Mouse (Mus musculus): ENCODE data around the gene Sbf1. TPM values are rescaled to one million over a fixed set of nuclear protein-coding genes. Genes with fewer than 3 reads are reported as not detected.
A peak's percentile ranks its signal among the peaks of the same experiment; 100 is the strongest.

Sbf1 gene
- polyA plus RNA-seq, 1 experiment from 2014 or later, result 88.7 TPM

DNA sequence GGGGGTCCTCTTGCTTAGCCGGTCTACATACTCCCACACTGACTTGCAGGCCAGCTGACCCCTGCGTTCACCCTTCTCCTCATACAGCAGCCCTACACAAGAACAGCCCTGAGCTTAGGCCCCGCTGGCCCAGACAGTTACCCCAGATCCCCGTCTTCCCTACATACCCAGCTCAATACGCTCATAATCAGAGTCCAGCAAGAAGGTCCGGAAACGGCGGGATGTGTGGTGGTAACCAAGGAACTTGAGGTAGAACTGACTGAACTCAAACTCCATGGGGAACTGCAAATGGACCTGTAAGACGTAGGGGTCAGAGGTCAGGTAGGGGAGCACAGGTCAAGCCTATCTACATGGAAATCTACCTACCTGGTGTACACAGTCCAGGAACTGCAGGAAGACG, 21.3 kb downstream of the Sbf1 start:
- H3K9me3 ChIP-seq, result no peaks in the 10 kb centered on the region
- WGBS, result 96% methylated on average over 10 of the region's 10 CpGs
- H3K4me3 ChIP-seq (replicated peaks), result no peak overlapping the region
- no peak overlapping the region for H3K27ac ChIP-seq
- H3K9ac ChIP-seq (replicated peaks), result no peak overlapping the region
- ATAC-seq, result no peak
- H3K27me3 ChIP-seq, result no peaks in the 10 kb centered on the region
- H3K4me2 ChIP-seq (replicated peaks), result no peak overlapping the region
- H3K4me1 ChIP-seq (replicated peaks), result no peaks in the 10 kb centered on the region
- peaks cover 94% of the 10 kb centered on the region for H3K36me3 ChIP-seq

DNA sequence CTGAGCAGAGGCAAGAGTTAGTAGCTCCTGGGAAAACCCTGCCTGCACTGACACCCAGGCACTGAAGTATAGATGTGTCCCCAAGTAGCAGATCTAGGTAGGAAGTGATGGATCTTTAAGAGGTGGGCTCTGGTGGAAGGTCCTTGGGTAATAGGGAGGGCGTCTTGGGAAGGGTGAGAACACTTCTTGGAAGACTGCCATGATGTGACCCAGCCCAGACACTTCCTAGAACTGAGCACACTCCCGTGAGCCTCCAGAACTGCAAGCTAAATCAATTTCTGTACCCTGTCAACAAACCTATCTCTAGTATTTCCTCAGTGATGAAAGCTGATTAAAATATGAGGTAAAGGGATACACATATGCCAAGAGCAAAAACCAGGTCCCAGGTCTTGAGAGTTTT, 22.3 kb downstream of the Sbf1 start:
- H3K9me3 ChIP-seq, result no peaks in the 10 kb centered on the region

DNA sequence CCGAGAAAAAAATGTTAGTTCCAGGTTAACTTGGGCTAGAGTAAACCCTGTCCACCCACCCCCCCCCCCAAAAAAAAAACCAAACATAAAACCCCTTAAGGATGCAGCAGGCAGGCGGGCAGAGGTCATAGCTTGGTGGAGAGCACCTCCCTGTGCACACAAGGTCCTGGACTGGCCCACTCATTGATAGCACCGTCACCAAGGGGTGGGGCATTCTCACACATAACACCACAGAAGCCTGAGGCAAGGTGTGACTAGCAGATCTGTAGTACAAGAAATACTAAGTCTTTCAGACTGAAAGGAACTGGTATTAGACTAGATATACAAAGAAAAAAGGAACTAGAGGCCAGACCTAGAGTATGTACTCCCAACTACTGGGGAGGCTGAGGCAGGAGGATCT, 23.6 kb downstream of the Sbf1 start:
- no peak overlapping the region for H3K4me3 ChIP-seq (replicated peaks)
- no peak overlapping the region for H3K4me2 ChIP-seq (replicated peaks)
- H3K9me3 ChIP-seq, result no peaks in the 10 kb centered on the region
- H3K27me3 ChIP-seq, result no peaks in the 10 kb centered on the region
- no peak overlapping the region for H3K9ac ChIP-seq (replicated peaks)
- no peak overlapping the region for H3K27ac ChIP-seq
- no peak for ATAC-seq
- no peaks in the 10 kb centered on the region for H3K4me1 ChIP-seq (replicated peaks)
- peaks cover 98% of the 10 kb centered on the region for H3K36me3 ChIP-seq
- WGBS, result 94% methylated on average over 3 of the region's 3 CpGs

More for the DNA sequence above, 22.3 kb downstream of the Sbf1 start:
- H3K4me1 ChIP-seq (replicated peaks), result no peaks in the 10 kb centered on the region
- H3K27ac ChIP-seq, result no peak overlapping the region
- H3K9ac ChIP-seq (replicated peaks), result no peak overlapping the region
- no peaks in the 10 kb centered on the region for H3K27me3 ChIP-seq
- H3K4me3 ChIP-seq (replicated peaks), result no peak overlapping the region
- ATAC-seq, result no peak
- WGBS, result 90% methylated on average over 2 of the region's 2 CpGs
- H3K4me2 ChIP-seq (replicated peaks), result no peak overlapping the region
- H3K36me3 ChIP-seq, result peaks cover 98% of the 10 kb centered on the region

- Histone ChIP-seq H3K9ac (replicated peaks) (no peak overlapping the region), H3K4me3 (replicated peaks) (no peak overlapping the region), H3K4me1 (replicated peaks) (no peaks in the 10 kb centered on the region), H3K27me3 (no peaks in the 10 kb centered on the region), H3K4me2 (replicated peaks) (no peak overlapping the region), H3K27ac (no peak overlapping the region), H3K9me3 (no peaks in the 10 kb centered on the region), H3K36me3 (peaks cover 95% of the 10 kb centered on the region)
- no peak for ATAC-seq
- 96% methylated on average over 11 of the region's 11 CpGs for WGBS
These were observed 25.7 kb downstream of the Sbf1 start for GRCm38 (mm10) chr15:89289455-89289854.

- 92% methylated on average over 23 of the region's 23 CpGs for WGBS
These were observed 26.8 kb downstream of the Sbf1 start for GRCm38 (mm10) chr15:89288227-89288767.

DNA sequence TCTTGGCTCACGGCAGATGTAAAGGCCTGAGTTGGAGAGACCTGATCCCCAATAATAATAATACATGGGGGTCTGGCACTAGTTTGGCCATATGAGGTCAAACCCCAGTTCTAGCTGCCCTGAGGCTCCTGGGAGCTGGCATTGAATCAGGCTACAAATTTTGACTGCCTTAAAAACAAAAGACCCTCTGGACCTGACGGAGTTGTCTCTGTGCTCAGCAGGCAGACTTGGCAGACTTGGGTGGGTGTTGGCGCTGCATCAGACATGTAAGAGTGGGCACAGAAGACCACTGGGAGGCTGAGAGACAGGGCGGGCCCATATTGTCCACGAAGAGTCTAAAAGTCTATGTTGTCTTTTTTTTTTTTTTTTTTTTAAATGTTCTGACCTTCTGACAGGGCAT, 28.5 kb downstream of the Sbf1 start:
- Histone ChIP-seq H3K27ac (no peak overlapping the region), H3K9me3 (no peaks in the 10 kb centered on the region), H3K27me3 (no peaks in the 10 kb centered on the region), H3K36me3 (peaks cover 96% of the 10 kb centered on the region), H3K4me3 (replicated peaks) (no peak overlapping the region), H3K9ac (replicated peaks) (no peak overlapping the region), H3K4me1 (replicated peaks) (no peaks in the 10 kb centered on the region), H3K4me2 (replicated peaks) (no peak overlapping the region)
- no peak for ATAC-seq
- WGBS, result 88% methylated on average over 5 of the region's 5 CpGs

More at GRCm38 (mm10) chr15:89288227-89288767, 26.8 kb downstream of the Sbf1 start:
- H3K36me3 ChIP-seq, result peaks cover 95% of the 10 kb centered on the region
- H3K9ac ChIP-seq (replicated peaks), result no peak overlapping the region
- no peak overlapping the region for H3K4me3 ChIP-seq (replicated peaks)
- H3K27me3 ChIP-seq, result no peaks in the 10 kb centered on the region
- peak; percentile 48; the same call in 1 of the 2 replicates for ATAC-seq
- H3K27ac ChIP-seq, result no peak overlapping the region
- H3K9me3 ChIP-seq, result no peaks in the 10 kb centered on the region
- H3K4me2 ChIP-seq (replicated peaks), result no peak overlapping the region
- H3K4me1 ChIP-seq (replicated peaks), result no peaks in the 10 kb centered on the region

GRCm38 (mm10) chr15:89286114-89286513, 29.0 kb downstream of the Sbf1 start:
- H3K27me3 ChIP-seq, result no peaks in the 10 kb centered on the region
- H3K4me3 ChIP-seq (replicated peaks), result no peak overlapping the region
- H3K4me1 ChIP-seq (replicated peaks), result no peaks in the 10 kb centered on the region
- 91% methylated on average over 7 of the region's 7 CpGs for whole genome bisulfite sequencing
- H3K9ac ChIP-seq (replicated peaks), result no peak overlapping the region
- H3K27ac ChIP-seq, result no peak overlapping the region
- H3K4me2 ChIP-seq (replicated peaks), result no peak overlapping the region
- H3K9me3 ChIP-seq, result no peaks in the 10 kb centered on the region
- no peak for ATAC-seq
- peaks cover 96% of the 10 kb centered on the region for H3K36me3 ChIP-seq

DNA sequence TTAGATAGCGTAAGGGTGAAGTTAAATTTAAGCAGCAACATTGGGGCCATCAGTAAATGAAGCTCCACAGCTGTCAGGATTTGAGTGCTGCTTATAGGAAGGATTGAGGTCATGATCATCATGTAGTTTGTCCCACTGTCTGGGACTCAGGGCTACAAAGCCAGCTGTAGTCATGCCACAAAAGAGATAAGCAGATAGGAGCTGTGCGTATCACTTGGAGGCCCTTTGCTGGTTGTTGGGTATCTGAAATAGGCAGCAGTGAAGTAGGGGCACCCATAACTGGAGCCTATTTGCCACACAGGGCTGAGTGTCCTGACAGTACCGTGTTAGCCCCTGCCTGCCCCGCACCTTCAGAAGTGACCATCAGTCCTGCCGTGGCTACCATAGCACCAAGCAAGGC, 29.6 kb downstream of the Sbf1 start:
- no peaks in the 10 kb centered on the region for H3K27me3 ChIP-seq
- no peak for ATAC-seq
- no peak overlapping the region for H3K27ac ChIP-seq
- 98% methylated on average over 5 of the region's 5 CpGs for WGBS
- no peaks in the 10 kb centered on the region for H3K9me3 ChIP-seq
- H3K9ac ChIP-seq (replicated peaks), result no peak overlapping the region
- peaks cover 96% of the 10 kb centered on the region for H3K36me3 ChIP-seq
- no peaks in the 10 kb centered on the region for H3K4me1 ChIP-seq (replicated peaks)
- H3K4me2 ChIP-seq (replicated peaks), result no peak overlapping the region
- H3K4me3 ChIP-seq (replicated peaks), result no peak overlapping the region

DNA sequence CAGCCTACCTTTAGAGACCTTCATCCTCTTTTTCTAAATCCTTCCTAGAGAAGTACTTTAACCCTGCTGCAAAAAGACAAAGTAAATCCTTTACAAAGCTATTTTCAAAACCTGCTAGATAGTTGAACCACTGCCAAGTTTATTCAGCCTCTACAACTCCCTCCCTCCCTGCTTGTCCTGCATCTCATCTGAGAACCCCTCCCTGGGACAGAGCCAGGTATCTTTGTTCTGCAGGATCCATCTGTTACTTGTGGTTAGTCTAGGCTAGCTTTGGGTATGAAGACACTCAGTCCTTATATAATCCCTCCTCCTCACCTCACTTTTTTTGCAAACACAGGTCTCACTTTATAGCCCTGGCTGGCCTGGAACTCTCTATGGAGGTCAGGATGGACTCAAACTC, 30.1 kb downstream of the Sbf1 start:
- Histone ChIP-seq H3K4me3 (replicated peaks) (no peak overlapping the region), H3K9me3 (no peaks in the 10 kb centered on the region), H3K36me3 (peaks cover 97% of the 10 kb centered on the region), H3K4me1 (replicated peaks) (no peaks in the 10 kb centered on the region), H3K27me3 (no peaks in the 10 kb centered on the region), H3K4me2 (replicated peaks) (no peak overlapping the region), H3K9ac (replicated peaks) (no peak overlapping the region), H3K27ac (no peak overlapping the region)
- no peak for ATAC-seq

DNA sequence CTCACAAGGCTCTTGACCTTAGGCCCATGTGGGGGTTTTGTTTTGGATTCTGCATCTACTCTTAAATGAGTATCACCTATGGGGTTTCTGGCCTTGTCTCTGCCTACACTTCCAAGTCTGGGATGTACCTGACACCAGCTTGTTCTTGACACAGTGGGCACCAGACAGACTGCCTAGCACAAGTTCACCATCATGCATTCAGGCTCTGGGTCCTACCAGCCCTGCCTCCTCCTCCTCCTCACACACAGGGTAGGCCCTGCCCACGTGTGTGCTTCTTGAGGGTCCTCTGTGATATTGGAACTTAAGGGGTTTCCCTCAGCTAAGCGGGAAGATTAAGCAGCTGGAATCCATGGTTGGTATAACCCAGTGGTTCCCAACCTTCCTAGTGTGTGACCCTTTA, 31.0 kb downstream of the Sbf1 start:
- ATAC-seq, result no peak

DNA sequence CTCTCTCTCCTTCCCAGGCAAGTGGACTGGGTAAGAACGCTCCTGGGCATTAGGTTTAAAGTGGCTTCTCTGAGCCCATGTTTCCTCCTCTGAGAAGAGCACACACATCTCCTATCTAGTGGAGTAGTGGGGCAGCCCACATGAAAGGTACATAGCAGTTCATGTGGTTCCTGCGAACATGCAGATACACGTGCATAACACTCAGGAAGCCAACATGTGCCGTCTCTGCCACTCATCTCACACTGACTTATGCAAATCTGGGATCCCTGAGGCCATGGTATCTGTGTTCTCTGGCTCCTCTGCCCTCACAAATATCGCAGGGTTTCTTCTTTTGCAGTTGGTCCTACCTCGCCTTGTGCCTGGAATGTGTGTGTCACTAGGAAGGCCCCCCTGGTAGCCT, 32.6 kb downstream of the Sbf1 start:
- H3K27ac ChIP-seq, result no peak overlapping the region
- no peak overlapping the region for H3K9ac ChIP-seq (replicated peaks)
- H3K27me3 ChIP-seq, result no peaks in the 10 kb centered on the region
- H3K9me3 ChIP-seq, result no peaks in the 10 kb centered on the region
- ATAC-seq, result no peak
- H3K36me3 ChIP-seq, result peaks cover 97% of the 10 kb centered on the region
- no peak overlapping the region for H3K4me2 ChIP-seq (replicated peaks)
- H3K4me3 ChIP-seq (replicated peaks), result no peak overlapping the region
- no peaks in the 10 kb centered on the region for H3K4me1 ChIP-seq (replicated peaks)
- WGBS, result 78% methylated on average over 6 of the region's 6 CpGs

More for the DNA sequence above, 31.0 kb downstream of the Sbf1 start:
- H3K27me3 ChIP-seq, result no peaks in the 10 kb centered on the region
- H3K4me3 ChIP-seq (replicated peaks), result no peak overlapping the region
- 88% methylated on average over 2 of the region's 2 CpGs for WGBS
- H3K9me3 ChIP-seq, result no peaks in the 10 kb centered on the region
- H3K36me3 ChIP-seq, result peaks cover 97% of the 10 kb centered on the region
- H3K27ac ChIP-seq, result no peak overlapping the region
- no peak overlapping the region for H3K9ac ChIP-seq (replicated peaks)
- no peak overlapping the region for H3K4me2 ChIP-seq (replicated peaks)
- no peaks in the 10 kb centered on the region for H3K4me1 ChIP-seq (replicated peaks)

DNA sequence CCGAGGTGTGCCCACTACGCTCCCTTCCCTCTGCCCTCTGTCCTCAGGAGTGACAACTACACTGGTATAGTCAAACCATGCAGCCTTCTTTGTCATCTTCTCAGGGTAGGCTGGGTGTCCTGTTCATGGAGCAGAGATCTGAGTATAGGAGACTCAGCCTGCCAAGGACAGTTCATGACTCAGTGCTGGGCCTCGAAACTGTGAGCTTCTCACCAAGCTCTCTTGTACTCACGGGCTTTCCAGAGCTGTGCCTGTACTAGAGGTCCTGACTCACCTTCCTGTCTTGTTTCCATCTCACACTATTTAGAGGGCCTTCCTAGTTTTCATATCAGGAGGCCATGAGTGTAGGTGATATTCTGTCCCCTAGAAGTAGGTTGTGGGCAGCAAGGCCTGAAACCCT, 37.7 kb downstream of the Sbf1 start:
- Histone ChIP-seq H3K36me3 (peaks cover 95% of the 10 kb centered on the region), H3K27ac (no peak overlapping the region), H3K4me3 (replicated peaks) (no peak overlapping the region), H3K9ac (replicated peaks) (no peak overlapping the region), H3K27me3 (no peaks in the 10 kb centered on the region), H3K4me2 (replicated peaks) (no peak overlapping the region), H3K4me1 (replicated peaks) (no peaks in the 10 kb centered on the region), H3K9me3 (no peaks in the 10 kb centered on the region)
- WGBS, result 96% methylated on average over 4 of the region's 4 CpGs
- no peak for ATAC-seq

DNA sequence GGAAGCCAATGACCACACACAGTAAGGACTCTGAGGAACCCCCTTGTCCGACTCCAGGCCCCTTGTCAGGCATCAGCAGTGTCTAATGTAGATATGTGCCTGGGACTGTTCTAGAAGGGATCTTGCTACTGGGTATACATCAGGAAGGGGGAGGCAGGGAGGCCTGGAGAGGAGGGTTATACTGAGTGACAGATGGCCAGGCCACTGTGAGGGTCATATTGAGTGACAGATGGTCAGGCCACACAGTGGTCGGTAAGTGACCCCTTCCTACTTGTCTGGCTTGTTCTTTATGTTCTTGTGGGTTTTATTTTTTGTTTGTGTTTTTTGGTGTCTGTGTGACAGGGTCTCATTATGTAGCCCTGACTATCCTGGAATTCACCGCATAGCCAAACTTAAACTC, 39.6 kb downstream of the Sbf1 start:
- Histone ChIP-seq H3K4me1 (replicated peaks) (no peaks in the 10 kb centered on the region), H3K4me2 (replicated peaks) (no peak overlapping the region), H3K36me3 (peaks cover 88% of the 10 kb centered on the region), H3K9me3 (no peaks in the 10 kb centered on the region), H3K9ac (replicated peaks) (no peak overlapping the region), H3K27me3 (no peaks in the 10 kb centered on the region), H3K4me3 (replicated peaks) (no peak overlapping the region), H3K27ac (no peak overlapping the region)
- ATAC-seq, result no peak
- WGBS, result 86% methylated on average over 3 of the region's 3 CpGs

Measured in midbrain, embryonic 13.5 days (tissue).